Mouse (Mus musculus) embryo, embryonic 11 days (tissue): Measurements from ENCODE around the gene Tgm2.
A peak's percentile ranks its signal among the peaks of the same experiment; 100 is the strongest.

ENCODE experiments used
- DNase-seq: peaks from one replicate; pipeline ENCODE4 v3.0.0-alpha.2; 2015

Gene Tgm2

DNA sequence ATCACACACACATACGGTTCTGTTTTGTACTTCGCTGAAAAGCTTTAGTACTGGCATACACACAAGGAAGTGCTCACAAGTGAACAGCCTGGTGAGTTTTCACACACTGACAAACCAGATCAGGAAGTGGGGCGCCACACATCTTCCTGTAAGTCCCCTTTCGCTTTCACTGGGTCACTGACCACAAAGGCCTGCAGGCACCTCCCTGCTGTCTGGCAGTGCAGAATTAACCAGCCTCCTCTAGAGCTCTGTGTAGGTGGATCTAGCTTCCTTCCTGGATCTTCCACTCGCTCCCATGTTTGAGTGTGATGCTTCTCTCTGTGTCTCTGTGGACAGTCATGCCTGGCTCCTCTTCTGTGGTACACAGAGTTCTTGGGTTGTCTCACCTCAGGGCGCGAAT, 20.4 kb upstream of the Tgm2 start:
- no peak for DNase-seq

DNA sequence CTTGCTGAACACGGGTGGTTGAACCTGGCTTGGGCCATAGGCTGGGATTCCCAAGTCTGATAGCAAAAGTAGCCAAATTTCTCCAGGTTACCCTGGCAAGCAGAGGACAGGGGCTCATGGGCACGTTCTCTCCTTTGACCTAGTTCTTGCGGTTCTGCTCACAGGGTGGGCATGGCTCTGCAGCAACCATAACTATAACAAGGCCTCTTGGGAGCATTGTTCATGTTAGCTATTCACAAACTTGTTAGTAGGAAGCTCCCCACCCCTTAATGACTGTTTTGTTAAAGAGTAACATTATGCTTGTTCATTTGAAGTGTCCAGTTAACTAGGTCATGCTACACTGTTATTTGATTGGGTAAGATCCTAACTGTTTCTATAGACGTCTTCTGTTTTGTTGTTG, 19.5 kb upstream of the Tgm2 start:
- no peak for DNase-seq

DNA sequence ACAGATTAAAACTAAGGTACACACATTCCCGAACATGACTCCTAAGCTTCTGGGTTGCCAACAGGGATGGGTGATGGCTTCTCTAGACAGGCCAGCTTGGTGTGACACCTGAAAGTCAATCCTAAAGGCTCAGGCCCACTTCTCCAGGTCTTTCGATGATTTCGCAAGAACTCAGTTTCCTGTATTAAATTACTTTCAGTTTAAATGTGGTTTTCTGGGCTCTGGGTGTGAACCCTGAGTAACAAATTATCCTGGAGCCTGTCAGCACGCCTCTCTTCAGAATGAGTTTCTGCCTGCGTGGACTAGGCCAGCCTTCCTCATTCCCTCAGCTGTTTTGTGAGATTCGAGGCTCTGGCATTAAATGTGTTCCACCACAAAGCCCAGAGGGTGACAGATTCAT, 16.8 kb upstream of the Tgm2 start:
- DNase-seq = no peak

DNA sequence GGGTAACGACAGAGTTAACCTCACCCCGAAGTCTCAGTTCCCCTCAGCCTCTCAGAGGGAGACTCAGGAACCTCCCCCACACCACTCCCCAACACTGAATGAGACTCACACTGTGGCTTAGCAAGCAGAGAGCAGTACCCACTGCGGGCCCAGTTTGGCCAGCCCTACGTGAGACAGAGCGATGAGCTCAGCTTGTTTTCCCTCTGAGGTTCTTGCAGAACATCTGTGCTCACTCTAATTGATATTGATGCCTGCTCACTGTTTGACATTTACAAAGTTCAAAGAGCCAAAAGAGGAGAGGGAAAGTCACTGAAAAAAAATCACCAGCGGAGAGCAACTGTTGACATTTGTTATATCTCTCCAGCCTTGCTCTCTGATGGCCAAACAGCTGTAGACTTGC, 15.5 kb upstream of the Tgm2 start:
- DNase-seq = no peak

DNA sequence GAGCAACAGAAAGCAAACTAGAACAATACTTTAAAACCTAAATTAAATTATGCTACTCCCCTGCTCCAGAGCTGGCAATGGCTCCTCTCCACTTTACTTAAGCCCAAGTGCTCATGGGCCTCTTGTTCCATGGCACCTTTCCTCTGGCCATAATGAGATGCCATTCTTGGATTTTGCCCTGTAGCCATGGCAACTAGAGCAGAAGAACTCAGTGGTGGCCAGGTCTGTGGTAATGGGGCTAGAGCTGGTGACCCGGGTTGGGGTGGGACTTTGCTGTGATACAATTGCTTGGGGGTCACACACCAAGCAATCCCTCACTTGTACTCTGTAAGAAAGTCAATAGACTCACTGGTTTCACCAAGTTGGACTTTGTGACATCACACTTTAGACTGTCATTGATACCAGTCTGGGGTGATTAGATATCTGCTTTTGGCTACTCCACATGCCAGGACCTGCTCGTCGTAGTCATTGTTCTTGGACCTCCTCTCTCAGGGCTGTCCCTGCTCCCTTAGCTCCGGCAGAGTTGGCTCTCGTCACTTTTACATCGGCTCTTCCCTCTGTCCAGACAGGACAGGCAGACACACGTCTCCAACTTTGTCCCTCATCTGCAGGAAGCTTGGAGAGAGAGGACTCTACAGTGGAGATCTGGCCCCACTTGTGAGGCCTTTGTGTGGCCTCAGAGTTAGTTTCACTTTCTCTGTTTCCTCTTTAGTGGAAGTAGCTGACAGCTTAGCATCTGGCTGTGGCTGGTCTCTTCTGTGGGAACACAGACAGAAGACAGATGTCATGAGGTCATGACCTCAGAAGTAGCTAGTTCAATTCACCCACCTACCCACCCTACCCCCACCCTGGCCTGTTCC, 13.4 kb upstream of the Tgm2 start:
- DNase-seq = peak; percentile 53

DNA sequence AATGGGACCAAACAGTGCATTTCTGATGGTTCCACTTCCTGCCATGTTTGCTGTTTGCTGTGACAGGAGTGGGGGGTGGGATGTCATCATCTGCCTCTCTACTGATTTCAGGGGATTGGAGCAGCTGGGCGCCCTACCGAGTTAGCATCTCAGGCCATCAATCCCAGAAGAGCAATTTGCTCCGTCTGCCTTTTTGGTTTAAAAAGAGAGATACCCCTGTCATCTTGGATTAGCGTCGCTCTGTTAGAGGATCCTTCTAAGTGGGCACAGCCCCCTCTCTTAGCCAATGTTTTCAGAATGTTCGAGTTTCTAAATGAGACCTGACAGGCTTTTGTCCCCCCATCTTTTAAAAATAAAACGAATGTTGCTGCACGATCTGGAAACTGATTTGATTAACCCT, 11.4 kb upstream of the Tgm2 start:
- DNase-seq = no peak

DNA sequence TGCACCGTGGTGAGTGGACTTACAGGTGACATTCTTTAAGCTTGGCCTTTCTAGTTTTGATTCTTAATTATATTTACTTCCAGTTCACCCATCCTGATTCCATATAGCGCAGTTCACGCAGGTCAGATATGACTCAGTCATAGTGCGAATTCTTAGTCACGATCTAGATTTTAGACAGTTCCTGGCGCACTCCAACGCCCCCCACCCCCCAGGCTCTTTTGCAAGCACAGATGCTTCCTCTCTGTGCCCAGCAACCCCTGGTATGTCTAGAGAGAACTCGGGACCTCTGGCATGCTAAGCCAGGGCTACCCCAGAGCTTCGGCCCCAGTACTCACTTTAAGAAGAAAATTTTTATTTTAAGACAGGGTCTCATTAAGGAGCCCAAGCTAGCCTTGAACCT, 10.3 kb upstream of the Tgm2 start:
- no peak for DNase-seq

DNA sequence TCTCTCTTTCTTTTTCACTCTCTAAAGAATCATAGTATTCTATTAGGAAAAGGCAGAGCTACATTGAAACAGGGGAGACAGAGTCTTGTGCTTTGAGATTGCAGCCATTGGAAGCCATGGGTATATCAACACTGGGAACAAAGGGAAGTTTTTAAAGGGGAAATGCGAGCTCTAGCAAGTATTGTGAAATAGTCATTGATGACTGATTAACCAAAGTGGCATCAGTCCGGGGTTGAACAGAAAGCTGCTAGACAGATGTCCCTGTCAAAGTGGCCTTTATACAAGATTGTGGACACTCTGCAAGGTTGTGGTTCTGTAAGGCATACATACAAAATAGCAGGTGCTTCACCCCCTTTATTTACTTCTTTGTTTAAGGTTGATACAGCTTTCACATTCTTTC, 9.4 kb upstream of the Tgm2 start:
- no peak for DNase-seq

DNA sequence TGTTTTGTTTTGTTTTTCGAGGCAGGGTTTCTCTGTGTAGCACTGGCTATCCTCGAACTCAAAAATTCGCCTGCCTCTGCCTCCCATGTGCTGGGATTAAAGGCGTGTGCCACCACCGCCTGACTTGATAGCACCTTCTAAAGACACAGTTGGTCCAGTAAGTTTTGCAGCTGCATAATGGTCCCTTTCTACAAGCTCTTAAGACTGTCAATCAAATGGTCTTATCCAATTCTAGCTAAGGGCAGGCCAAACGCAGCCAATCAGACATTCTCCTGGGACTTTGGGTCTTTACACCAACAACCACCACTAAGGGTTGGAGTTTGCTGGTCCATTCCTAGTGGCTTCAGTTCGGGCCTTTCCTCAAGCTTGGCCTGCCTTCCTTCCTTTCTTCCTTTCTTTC, 8.9 kb upstream of the Tgm2 start:
- no peak for DNase-seq

DNA sequence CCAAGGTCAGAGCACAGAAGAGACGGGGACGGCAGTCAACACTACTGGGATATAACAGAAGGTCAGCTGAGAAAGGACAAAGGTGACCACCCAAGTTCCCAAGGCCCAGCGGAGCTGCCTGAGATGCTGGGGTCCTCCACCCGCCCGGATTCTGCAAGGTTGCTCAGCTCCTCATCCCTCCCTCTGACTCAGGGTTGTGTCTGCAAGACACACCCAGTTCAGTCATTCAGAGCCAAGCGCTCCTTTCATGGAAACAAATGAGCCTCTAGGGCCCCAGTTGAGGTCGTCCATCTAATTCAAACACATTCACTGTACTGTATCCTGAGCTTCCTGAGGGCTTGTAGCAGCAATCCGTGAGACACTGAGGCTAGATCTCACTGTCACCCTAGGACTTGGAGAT, 8.4 kb upstream of the Tgm2 start:
- no peak for DNase-seq

DNA sequence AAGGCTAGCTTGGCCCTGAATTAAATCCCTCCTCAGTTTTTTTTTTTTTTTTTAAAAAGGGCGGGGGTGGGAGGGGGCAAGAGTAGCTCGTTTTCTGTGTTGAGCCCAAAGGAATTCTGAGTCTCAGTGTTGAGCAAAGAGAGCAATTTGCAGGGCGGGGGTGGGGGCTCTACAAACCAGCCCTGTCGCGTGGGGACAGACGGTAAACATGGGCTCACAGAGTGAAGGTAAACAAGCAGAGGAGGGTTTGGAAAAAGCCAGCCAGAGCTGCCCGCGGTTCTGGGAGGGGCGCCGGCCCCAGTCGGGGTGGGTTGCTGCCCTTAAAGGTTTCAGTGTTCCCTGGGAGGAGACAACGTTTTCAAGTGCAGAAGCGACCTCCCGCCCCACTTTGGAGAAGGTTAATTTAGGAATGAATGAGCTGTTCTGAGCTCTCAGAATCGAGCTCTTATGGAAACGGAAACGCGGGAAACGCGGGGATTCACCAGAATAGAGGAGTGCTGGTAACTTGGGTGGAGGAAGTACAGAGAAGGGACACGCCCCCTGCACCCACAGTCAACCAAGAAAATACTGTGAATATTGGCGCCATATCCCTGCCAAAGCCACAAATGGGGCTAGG, 7.6 kb upstream of the Tgm2 start:
- DNase-seq = peak; percentile 68

DNA sequence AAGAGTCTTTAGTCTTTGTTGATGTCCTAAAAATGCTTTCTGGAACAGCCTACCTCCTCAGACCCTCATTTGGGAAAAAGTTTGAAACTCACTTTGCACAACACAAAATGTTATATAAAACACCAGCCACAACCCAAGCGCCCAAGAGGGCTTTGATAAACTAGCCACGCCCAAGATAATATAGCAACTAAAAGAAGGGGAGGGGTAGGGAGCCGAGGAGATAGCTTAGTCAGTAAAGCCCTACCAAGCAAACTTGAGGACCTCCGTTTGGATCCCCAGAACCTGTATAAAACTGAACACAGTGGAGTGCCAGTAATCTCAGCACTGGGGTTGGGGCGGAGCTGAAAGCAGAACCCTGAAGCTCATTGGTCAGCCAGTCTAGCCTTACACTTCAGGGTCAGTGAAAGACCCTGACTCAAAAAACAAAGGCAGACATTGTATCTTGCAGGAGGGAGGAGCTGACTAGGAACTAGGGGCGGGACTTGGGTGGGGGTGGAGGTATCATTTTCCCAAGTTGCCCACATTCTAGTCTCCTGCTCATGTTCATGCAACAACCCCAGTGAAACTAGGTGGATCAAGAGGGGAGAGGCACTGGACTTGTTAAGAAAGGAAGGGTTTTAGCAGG, 6.6 kb upstream of the Tgm2 start:
- DNase-seq = peak; percentile 78

DNA sequence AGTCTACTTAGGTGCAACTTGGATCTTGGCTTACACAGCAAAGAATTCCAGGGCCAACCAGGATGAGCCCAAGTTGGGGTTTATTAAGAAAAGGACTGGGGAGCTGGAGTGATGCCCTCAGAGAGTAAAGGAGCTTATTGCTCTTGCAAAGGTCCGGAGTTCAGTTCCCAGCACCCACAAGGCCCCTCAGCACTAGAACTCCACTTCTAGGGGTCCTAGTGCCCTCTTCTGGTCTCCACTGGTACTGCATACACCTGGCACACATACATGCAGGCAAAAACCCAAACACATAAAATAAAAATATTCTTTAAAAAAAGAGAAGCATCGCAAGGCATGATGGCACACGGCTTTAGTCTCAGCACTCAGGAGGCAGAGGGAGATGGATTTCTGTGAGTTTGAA, 4.8 kb upstream of the Tgm2 start:
- DNase-seq = no peak

DNA sequence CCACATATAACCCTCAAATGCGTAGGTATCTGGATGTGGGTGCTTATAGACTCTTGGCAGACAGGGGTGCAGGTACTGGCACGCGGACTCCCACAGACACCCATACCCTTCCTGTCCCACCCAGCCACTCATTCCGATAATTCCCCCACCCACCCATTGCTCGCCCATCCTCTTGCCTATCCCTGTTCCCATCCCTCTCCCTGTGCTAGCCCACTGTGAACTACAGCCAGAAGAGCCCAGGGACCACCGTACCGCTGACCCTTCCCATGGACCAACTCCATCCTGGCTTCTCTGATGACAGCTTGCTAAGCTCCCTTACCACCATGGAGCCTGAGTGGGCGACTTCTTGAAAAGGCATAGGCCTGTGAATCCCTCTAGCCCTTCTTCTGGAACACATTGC, 735 bp upstream of the Tgm2 start:
- no peak for DNase-seq

DNA sequence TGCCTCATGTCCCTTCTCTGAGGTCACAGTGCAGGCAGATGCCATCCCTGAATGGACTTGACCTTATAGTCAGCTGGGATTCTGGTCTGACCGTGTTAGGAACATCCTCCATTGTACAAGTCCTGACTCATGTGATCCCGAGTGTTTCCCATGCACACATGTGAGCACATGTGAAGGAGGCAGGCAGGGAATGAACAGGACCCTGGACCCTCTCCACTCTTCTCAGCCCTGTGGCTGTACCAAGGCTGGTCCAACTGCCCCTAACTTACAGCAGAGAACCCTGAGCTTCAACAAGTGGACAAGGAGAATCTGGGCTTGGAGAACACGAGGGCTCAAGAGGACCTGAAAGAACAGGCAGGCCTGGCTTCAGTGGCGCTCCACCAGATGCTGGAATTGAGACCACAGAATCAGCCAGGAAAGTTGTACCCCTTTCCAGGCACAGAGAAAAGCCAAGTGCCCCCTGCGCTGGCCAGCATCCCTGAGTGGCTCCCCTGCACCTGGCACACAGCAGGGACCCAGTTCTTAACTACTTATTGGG, 639 bp downstream of the Tgm2 start:
- DNase-seq = no peak

DNA sequence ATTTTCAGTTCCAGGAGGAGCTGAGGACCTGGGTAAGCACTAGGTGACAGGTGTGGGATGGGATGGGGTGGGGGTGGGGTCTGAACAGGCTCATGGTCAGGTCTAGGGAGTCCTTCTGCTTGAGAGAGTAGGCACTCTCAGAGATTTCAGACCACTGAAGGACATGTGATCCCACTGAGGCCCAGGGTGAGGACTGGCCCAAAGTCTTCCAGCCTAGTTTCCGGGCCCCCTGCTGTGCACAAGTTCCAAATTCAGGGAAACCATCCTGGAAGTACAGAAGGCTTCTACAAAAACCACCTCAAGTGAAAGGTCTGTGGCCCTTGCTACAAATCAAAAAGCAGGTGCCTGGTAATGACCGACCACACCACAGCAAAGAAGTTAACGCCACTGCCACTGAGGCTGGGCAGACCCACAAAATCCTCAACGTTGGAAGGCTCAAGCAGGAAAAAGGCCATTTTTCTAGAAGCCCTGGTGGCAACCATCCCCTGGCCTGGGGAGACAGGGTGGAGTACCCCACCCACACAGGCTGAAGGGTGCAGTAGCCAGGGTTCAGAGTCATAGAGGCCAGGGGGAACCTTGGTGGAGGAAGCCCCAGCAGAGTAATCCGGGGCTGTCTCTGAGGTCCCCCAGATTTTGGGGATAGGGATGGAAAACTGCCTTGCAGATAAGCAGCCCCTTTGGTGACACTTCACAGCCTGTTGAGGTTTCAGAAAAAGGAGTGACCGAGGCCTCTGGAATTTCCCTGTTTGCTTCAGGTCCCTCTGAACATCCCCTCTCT, 1.3 kb downstream of the Tgm2 start:
- no peak for DNase-seq

DNA sequence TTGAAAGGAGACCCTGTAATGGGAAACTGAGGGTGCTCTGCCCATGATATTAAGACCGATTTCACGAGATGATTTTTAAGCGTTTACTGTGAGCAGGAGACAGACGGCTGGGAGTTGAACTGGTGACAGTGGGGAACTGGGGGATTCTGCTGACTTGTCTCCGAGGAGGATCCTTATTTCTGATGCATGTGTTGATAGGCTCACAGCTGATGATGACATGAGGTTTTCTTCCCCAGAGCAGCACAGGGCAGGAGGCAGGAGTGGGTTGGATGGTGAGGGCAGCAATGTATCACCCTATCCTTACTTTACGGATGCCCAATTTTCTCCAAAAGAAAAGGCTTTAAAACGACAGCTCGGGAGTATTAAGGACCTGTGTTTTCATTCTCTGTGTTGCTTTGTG, 2.0 kb downstream of the Tgm2 start:
- DNase-seq = no peak

DNA sequence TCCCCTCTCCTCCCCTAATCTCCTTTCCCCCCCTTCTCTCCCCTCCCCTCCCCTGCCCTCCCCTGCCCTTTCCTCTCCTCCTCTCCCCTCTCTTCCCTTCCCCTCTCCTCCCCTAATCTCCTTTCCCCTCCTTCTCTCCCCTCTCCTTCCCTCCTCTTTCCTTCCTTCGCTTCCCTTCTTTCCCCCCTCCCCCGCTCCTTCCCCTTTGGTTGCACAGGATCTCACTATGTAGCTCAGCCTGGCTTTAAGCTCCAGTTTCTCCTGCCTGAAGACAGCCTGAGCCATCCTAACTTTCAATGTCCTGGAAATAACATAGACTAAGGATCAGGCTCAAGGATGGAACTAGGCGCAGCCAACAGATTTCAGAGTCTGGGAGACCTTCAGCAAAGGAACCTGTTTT, 2.4 kb downstream of the Tgm2 start:
- DNase-seq = no peak

DNA sequence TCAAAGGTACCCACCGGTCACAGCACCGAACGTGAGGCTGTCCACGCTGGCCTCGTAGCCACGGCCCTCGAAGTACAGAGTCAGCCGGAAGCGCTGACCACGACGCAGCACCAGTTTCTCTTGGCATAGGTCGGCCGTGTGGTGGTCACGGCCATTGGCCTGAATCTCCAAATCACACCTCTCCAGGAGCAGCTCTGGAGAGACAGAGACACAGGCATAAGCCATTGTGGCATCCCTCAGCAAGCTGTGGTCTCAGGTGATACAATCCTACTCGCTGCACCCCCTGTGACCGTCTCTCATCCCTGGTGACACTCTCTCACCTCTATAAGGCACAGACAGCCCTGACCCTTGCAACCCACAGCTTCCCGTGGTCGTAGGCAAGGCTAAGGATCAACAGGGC, 3.3 kb downstream of the Tgm2 start:
- no peak for DNase-seq

DNA sequence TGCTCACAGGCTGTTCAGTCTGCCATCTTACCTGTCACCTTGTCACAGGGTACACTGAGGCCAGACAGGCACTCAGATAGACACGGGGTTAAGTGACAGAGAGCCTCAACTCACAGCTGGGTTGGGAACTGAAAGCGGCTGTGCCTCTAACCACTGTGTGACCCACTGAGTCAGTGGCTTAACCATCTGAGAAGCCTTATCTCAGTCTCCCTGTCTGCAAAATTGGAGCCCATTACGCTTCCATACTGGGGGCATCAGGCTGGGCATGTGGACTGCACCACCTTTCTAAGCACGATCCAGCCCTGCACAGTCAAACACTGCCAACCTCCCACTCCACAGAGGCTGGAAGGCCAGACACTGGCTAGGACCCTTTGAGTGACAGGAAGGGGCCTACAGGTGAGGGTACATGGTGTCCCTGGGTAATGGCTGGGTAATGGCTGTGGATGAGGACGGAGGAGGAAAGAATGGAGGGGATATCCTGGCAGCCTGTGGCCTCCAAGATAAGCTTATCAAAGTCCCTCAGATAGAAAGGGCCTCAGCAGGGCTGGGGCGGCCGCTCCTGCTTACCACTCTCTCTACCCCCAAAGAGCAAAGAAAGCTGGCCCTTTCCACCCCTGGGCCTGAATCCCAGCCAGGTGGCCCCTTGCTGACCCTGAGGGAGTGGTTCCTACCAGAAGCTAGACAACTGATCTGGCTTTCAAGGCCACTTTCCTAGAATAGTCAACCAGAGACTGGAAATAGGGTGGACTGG, 4.4 kb downstream of the Tgm2 start:
- DNase-seq = no peak

DNA sequence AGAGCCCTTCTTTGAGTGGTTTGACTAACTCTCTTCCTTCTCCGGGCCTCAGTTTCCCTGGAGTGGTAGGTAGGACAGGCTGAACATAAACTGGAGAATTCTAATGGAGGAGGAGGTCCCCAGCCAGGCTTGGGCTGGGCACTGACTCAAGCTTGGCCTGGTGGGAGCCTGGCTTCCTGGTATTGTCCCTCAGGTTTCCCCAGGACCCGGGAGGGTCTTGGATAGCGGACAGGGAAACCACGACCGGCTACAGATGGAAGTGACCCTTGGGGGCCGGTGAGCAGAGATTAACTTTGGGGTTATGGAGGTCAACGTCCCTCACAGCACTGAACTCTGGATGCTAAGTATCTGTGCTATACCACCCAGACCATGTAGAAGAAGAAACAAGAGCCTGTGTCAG, 5.0 kb downstream of the Tgm2 start:
- DNase-seq = no peak

DNA sequence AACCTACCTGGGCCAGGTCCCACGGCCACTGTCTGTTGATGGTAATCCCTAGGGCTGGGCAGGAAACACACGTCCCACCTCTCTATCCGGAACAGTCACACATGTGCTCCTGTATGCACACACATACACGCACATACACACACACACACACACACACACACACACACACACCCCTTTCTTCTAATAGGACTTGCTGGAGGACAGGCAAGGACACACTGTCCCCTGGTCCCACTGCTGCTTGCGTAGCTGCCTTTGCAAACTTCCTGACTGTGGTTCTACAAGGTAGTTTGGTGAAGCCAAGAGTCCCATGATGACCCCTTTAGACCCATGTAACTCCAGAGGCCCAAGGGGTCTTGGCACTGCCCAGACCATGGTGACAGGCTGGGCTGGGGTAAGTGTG, 5.6 kb downstream of the Tgm2 start:
- DNase-seq = no peak

DNA sequence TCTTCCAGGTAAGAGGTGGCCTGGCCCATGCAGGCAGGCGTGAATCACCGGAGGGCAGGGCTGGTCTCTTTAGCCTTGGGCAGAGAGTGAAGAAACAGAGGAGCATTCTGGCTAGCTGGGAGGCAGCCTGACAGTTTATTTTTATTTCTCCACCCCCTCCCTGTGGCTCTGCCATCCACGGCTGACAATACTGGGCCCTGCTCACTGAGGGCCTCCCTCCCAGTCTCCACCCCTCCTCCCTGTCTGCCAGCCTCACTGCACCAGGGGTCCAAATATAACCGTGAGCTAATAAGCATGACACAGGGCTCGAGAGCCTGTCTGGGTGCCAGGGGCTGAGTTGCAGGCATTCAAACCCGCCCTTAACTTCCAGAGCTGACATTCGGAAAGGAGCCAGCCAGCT, 6.6 kb downstream of the Tgm2 start:
- no peak for DNase-seq
